Mouse (Mus musculus) macrophage (primary cell): ENCODE measurements around the gene Wfdc18. TPM values are rescaled to one million over a fixed set of nuclear protein-coding genes. Genes with fewer than 3 reads are reported as not detected.

Experiments
- polyA plus RNA-seq: library from polyadenylated mRNA; stranded (reverse); fragments of 250-400 nt; gene quantifications from 3 replicates; pipeline ENCODE4 v1.2.4, GENCODE M21; 2018; ENCODE audit warnings: inconsistent platforms

The Wfdc18 gene
- polyA plus RNA-seq, 1 experiment from 2014 or later = 1.6 TPM

Other genes starting within 250 kb of the Wfdc18 start
- 0.13 to 0.46 TPM (median 0.22 TPM) in 3 replicates for gene Mmp28, start 245.9 kb upstream of the Wfdc18 start, polyA plus RNA-seq
- gene Taf15, start 235.9 kb upstream of the Wfdc18 start, polyA plus RNA-seq = 57.5 to 132 TPM (median 64.8 TPM) in 3 replicates
- 0.34 TPM in 1 of 3 replicates, not detected in the others for gene Heatr9, start 186.8 kb upstream of the Wfdc18 start, polyA plus RNA-seq
- gene Ccl5, start 178.5 kb upstream of the Wfdc18 start, polyA plus RNA-seq = 67.6 to 220 TPM (median 169 TPM) in 3 replicates
- gene Ccl9, start 130.4 kb upstream of the Wfdc18 start, polyA plus RNA-seq = 289 to 625 TPM (median 620 TPM) in 3 replicates
- 508 to 1,107 TPM (median 907 TPM) in 3 replicates for gene Ccl6, start 115.9 kb upstream of the Wfdc18 start, polyA plus RNA-seq
- not detected in 3 replicates for gene Rpl9-ps1, start 63.4 kb upstream of the Wfdc18 start, polyA plus RNA-seq
- gene Ccl3, start 59.7 kb upstream of the Wfdc18 start, polyA plus RNA-seq = 203 to 397 TPM (median 307 TPM) in 3 replicates
- gene Ccl4, start 46.4 kb upstream of the Wfdc18 start, polyA plus RNA-seq = 101 to 412 TPM (median 201 TPM) in 3 replicates
- 635 to 1,651 TPM (median 1,108 TPM) in 3 replicates for gene Wfdc17, start 5.0 kb upstream of the Wfdc18 start, polyA plus RNA-seq
- 1.2 to 2.7 TPM in 2 of 3 replicates, not detected in the other for gene Wfdc21, start 37.9 kb downstream of the Wfdc18 start, polyA plus RNA-seq
- 7.6 to 11.1 TPM (median 8.3 TPM) in 3 replicates for gene Heatr6, start 44.7 kb downstream of the Wfdc18 start, polyA plus RNA-seq
- gene Hnf1b, start 141.0 kb downstream of the Wfdc18 start, polyA plus RNA-seq = not detected in 3 replicates
- gene Ddx52, start 233.0 kb downstream of the Wfdc18 start, polyA plus RNA-seq = 21.9 to 26.8 TPM (median 25.7 TPM) in 3 replicates